Mouse (Mus musculus): ENCODE results near the gene Bloc1s3. TPM values are rescaled to one million over a fixed set of nuclear protein-coding genes. Genes with fewer than 3 reads are reported as not detected.

The Bloc1s3 gene
- 4.2 TPM in 2 replicates for polyA plus RNA-seq (2021; fragmentation: Nextera tagmentation)
- long read RNA-seq, experiment 1, transcript Bloc1s3-201 (2 exons, 3,188 nt), result major isoform, 16 of 18 reads
- long read RNA-seq, experiment 1, partial matches to known transcripts, result 0 of 18 reads
- long read RNA-seq, experiment 1, other reads (novel, unspliced or antisense), result 2 of 18 reads
- long read RNA-seq, experiment 2, transcript Bloc1s3-201 (2 exons, 3,188 nt), result major isoform, 24 of 24 reads
- long read RNA-seq, experiment 2, partial matches to known transcripts, result 0 of 24 reads
- long read RNA-seq, experiment 2, other reads (novel, unspliced or antisense), result 0 of 24 reads

GRCm38 (mm10) chr7:19508150-19508923 lies at the start of gene Bloc1s3, which contains the start of gene Trappc6a:
Gene Bloc1s3 (minus strand): TSS chr7:19508367.
Gene Trappc6a (plus strand): TSS chr7:19508395.

GRCm38 (mm10) chr7:19517652-19518365 lies 9.6 kb upstream of the Bloc1s3 start, which contains the start of gene Nkpd1:
Gene Nkpd1 (plus strand): TSS chr7:19517838.

DNA sequence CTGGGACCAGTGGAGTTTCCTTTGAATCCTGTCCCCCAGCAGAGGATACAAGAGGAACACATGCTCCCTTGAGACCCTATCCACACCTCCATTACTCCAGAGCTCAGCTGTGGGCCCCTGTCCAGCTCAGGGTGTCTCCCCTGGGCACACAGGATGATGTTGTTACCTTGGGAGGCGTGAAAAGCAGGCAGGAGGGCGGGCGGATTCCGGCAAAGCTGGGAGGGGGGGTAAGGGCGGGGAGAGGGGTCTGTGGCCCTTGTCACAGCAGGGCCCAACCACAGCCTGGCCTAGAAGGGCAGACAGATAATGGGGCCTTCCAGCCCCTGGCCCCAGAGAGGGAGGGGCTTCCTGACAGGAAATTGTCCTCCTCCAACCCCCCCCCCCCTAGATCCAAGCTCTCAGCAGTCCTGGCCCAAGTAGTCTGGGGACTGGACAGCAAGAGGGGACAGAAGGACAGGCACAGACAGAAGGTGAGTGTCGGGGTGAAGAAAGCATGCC lies 45.2 kb downstream of the Bloc1s3 start, which contains the start of gene Exoc3l2:
Exoc3l2 (plus strand) TSS at position 448 of the 498 bp plus-strand sequence.

GRCm38 (mm10) chr7:19458591-19459111 lies 49.5 kb downstream of the Bloc1s3 start, which contains the start of gene Mark4:
Gene Mark4 (minus strand): TSS chr7:19458821.

Other genes with a start within 250 kb of the Bloc1s3 start
- 1.1 and 1.2 TPM in 2 replicates for gene Vasp, start 236.6 kb downstream of the Bloc1s3 start, polyA plus RNA-seq (2021; fragmentation: Nextera tagmentation)
- gene Ppm1n, start 228.3 kb downstream of the Bloc1s3 start, polyA plus RNA-seq (2021; fragmentation: Nextera tagmentation), result 0.09 and 0.19 TPM in 2 replicates
- 20.0 and 22.4 TPM in 2 replicates for gene Rtn2, start 225.7 kb downstream of the Bloc1s3 start, polyA plus RNA-seq (2021; fragmentation: Nextera tagmentation)
- gene Fosb, start 198.3 kb downstream of the Bloc1s3 start, polyA plus RNA-seq (2021; fragmentation: Nextera tagmentation), result 0.60 and 0.80 TPM in 2 replicates
- gene Ercc1, start 163.6 kb downstream of the Bloc1s3 start, polyA plus RNA-seq (2021; fragmentation: Nextera tagmentation), result 52.8 and 71.7 TPM in 2 replicates
- gene Cd3eap, start 148.9 kb downstream of the Bloc1s3 start, polyA plus RNA-seq (2021; fragmentation: Nextera tagmentation), result 14.0 and 14.6 TPM in 2 replicates
- gene Ppp1r13l, start 148.6 kb downstream of the Bloc1s3 start, polyA plus RNA-seq (2021; fragmentation: Nextera tagmentation), result 0.53 and 1.9 TPM in 2 replicates
- 3.7 and 3.8 TPM in 2 replicates for gene Ercc2, start 126.4 kb downstream of the Bloc1s3 start, polyA plus RNA-seq (2021; fragmentation: Nextera tagmentation)
- gene Klc3, start 104.3 kb downstream of the Bloc1s3 start, polyA plus RNA-seq (2021; fragmentation: Nextera tagmentation), result 1.3 and 1.8 TPM in 2 replicates
- gene Ckm, start 103.6 kb downstream of the Bloc1s3 start, polyA plus RNA-seq (2021; fragmentation: Nextera tagmentation), result not detected in 2 replicates
- 6.5 and 8.2 TPM in 2 replicates for gene Mark4, start 49.5 kb downstream of the Bloc1s3 start, polyA plus RNA-seq (2021; fragmentation: Nextera tagmentation)
- 0.30 and 0.44 TPM in 2 replicates for gene Exoc3l2, start 45.0 kb downstream of the Bloc1s3 start, polyA plus RNA-seq (2021; fragmentation: Nextera tagmentation)
- 39.0 and 48.4 TPM in 2 replicates for gene Trappc6a, start within 50 bp of the Bloc1s3 start, polyA plus RNA-seq (2021; fragmentation: Nextera tagmentation)
- 1.1 and 1.4 TPM in 2 replicates for gene Nkpd1, start 9.5 kb upstream of the Bloc1s3 start, polyA plus RNA-seq (2021; fragmentation: Nextera tagmentation)
- gene Ppp1r37, start 54.7 kb upstream of the Bloc1s3 start, polyA plus RNA-seq (2021; fragmentation: Nextera tagmentation), result 1.7 and 2.4 TPM in 2 replicates
- gene Zfp296, start 68.9 kb upstream of the Bloc1s3 start, polyA plus RNA-seq (2021; fragmentation: Nextera tagmentation), result 0.60 and 1.7 TPM in 2 replicates
- 136 and 146 TPM in 2 replicates for gene Gemin7, start 69.2 kb upstream of the Bloc1s3 start, polyA plus RNA-seq (2021; fragmentation: Nextera tagmentation)
- 8.7 and 9.9 TPM in 2 replicates for gene Clasrp, start 96.1 kb upstream of the Bloc1s3 start, polyA plus RNA-seq (2021; fragmentation: Nextera tagmentation)
- 10.4 and 11.2 TPM in 2 replicates for gene Relb, start 121.1 kb upstream of the Bloc1s3 start, polyA plus RNA-seq (2021; fragmentation: Nextera tagmentation)
- gene Clptm1, start 156.7 kb upstream of the Bloc1s3 start, polyA plus RNA-seq (2021; fragmentation: Nextera tagmentation), result 102 and 108 TPM in 2 replicates
- gene Apoc2, start 169.6 kb upstream of the Bloc1s3 start, polyA plus RNA-seq (2021; fragmentation: Nextera tagmentation), result not detected in 2 replicates
- gene Gm44805, start 173.1 kb upstream of the Bloc1s3 start, polyA plus RNA-seq (2021; fragmentation: Nextera tagmentation), result not detected in 2 replicates
- gene Apoc4, start 173.1 kb upstream of the Bloc1s3 start, polyA plus RNA-seq (2021; fragmentation: Nextera tagmentation), result not detected in 2 replicates
- gene Apoc1, start 184.3 kb upstream of the Bloc1s3 start, polyA plus RNA-seq (2021; fragmentation: Nextera tagmentation), result 6.6 and 10.7 TPM in 2 replicates
- 9,624 and 9,681 TPM in 2 replicates for gene Apoe, start 190.8 kb upstream of the Bloc1s3 start, polyA plus RNA-seq (2021; fragmentation: Nextera tagmentation)
- gene Tomm40, start 207.1 kb upstream of the Bloc1s3 start, polyA plus RNA-seq (2021; fragmentation: Nextera tagmentation), result 158 and 171 TPM in 2 replicates
- gene Nectin2, start 242.1 kb upstream of the Bloc1s3 start, polyA plus RNA-seq (2021; fragmentation: Nextera tagmentation), result 4.7 and 6.5 TPM in 2 replicates